Mouse (Mus musculus) adrenal gland, postnatal 4 days (tissue): ENCODE measurements at regions not wholly inside any gene's neighbourhood (a gene's known extent, or its start where the extent isn't known, plus 50 kb on each side); places are given as distances from the start of the nearest gene placed in this dataset.
"Not testable (repeated sequence)": the region's sequence is repeated elsewhere in the genome, so short reads cannot be mapped to it uniquely, and the experiment has no call there.

Experiments
- DNase-seq, 2 experiments: peaks; one replicate each; pipeline ENCODE4 v3.0.0; 2021 to 2022; ENCODE audit warnings: low spot score in 2 of 2, mixed read lengths in 2 of 2

GRCm38 (mm10) chr8:46355066-46355465 lies 60.6 kb upstream of the Helt start:
- DNase-seq = no peak

GRCm38 (mm10) chr8:46357961-46358360 lies 63.5 kb upstream of the Helt start:
- not testable (repeated sequence) for DNase-seq

- DNase-seq = no peak
Measured at GRCm38 (mm10) chr8:46362871-46363306, 68.4 kb upstream of the Helt start.

- DNase-seq = no peak
Measured at GRCm38 (mm10) chr8:46365711-46366110, 71.2 kb upstream of the Helt start.

- DNase-seq = no peak
Measured at GRCm38 (mm10) chr8:46367125-46367524, 72.7 kb upstream of the Helt start.

- no peak for DNase-seq
Measured at GRCm38 (mm10) chr8:46374092-46374491, 79.6 kb upstream of the Helt start.

- no peak for DNase-seq
Measured at GRCm38 (mm10) chr8:46375986-46376385, 81.5 kb upstream of the Helt start.

GRCm38 (mm10) chr8:46384926-46385325 lies 85.9 kb upstream of the Acsl1 start:
- no peak for DNase-seq

GRCm38 (mm10) chr8:46385806-46386205 lies 85.0 kb upstream of the Acsl1 start:
- DNase-seq = no peak

- DNase-seq = no peak
Measured at GRCm38 (mm10) chr8:46386553-46386952, 84.3 kb upstream of the Acsl1 start.

GRCm38 (mm10) chr8:46387037-46387436 lies 83.8 kb upstream of the Acsl1 start:
- DNase-seq = no peak

GRCm38 (mm10) chr8:46388421-46388820 lies 82.4 kb upstream of the Acsl1 start:
- no peak for DNase-seq

GRCm38 (mm10) chr8:46390431-46390830 lies 80.4 kb upstream of the Acsl1 start:
- DNase-seq = peak; percentile 43 to 48

- no peak for DNase-seq
Measured at GRCm38 (mm10) chr8:46391678-46392077, 79.2 kb upstream of the Acsl1 start.

- no peak for DNase-seq
Measured at GRCm38 (mm10) chr8:46393296-46393695, 77.5 kb upstream of the Acsl1 start.

GRCm38 (mm10) chr8:46394750-46395149 lies 76.1 kb upstream of the Acsl1 start:
- no peak for DNase-seq

- no peak for DNase-seq
Measured at GRCm38 (mm10) chr8:46395348-46395747, 75.5 kb upstream of the Acsl1 start.

- DNase-seq = no peak
Measured at GRCm38 (mm10) chr8:46397081-46397480, 73.8 kb upstream of the Acsl1 start.

GRCm38 (mm10) chr8:46397777-46398176 lies 73.1 kb upstream of the Acsl1 start:
- no peak for DNase-seq

GRCm38 (mm10) chr8:46400595-46400994 lies 70.2 kb upstream of the Acsl1 start:
- DNase-seq = no peak

GRCm38 (mm10) chr8:46403877-46404560 lies 66.8 kb upstream of the Acsl1 start:
- DNase-seq = no peak

GRCm38 (mm10) chr8:46408886-46409285 lies 62.0 kb upstream of the Acsl1 start:
- no peak for DNase-seq

GRCm38 (mm10) chr8:46409296-46409695 lies 61.5 kb upstream of the Acsl1 start:
- no peak for DNase-seq
